Mouse (Mus musculus) liver, embryonic 11.5 days (tissue): ENCODE results near the gene Aoc3. TPM values are rescaled to one million over a fixed set of nuclear protein-coding genes. Genes with fewer than 3 reads are reported as not detected.

Experiments
- ATAC-seq: fragments of 200-750 bp; cut with Nextera tagmentation; replicated peaks from 2 replicates; pipeline ENCODE4 v1.8.0; 2017; ENCODE audit warnings: moderate number of reproducible peaks, mild to moderate bottlenecking, moderate TSS enrichment, moderate library complexity; ENCODE audit not compliant: low FRiP score
- DNase-seq: peaks from one replicate; pipeline ENCODE4 v3.0.0-alpha.2; 2017; ENCODE audit warnings: low spot score
- H3K27ac ChIP-seq: fragments of 300-500 bp; sonication (generic); 2 replicates; pipeline ENCODE4 v1.5.1; 2014; ENCODE audit warnings: mild to moderate bottlenecking, low read depth, low read length, control low read depth
- H3K27me3 ChIP-seq: fragments of 300-500 bp; sonication (generic); replicated peaks from 2 replicates; pipeline ENCODE4 v1.6.1; 2014; ENCODE audit warnings: low read length, mixed read lengths; ENCODE audit not compliant: control insufficient read depth, insufficient read depth
- H3K36me3 ChIP-seq: fragments of 300-500 bp; sonication (generic); 2 replicates; pipeline ENCODE4 v1.6.1; 2014; ENCODE audit warnings: mild to moderate bottlenecking, low read length, moderate library complexity, mixed read lengths; ENCODE audit not compliant: control insufficient read depth, insufficient read depth
- H3K4me1 ChIP-seq: fragments of 300-500 bp; sonication (generic); replicated peaks from 2 replicates; pipeline ENCODE4 v1.6.1; 2014; ENCODE audit warnings: low read length, mixed read lengths; ENCODE audit not compliant: control insufficient read depth, insufficient read depth
- H3K4me2 ChIP-seq: fragments of 300-500 bp; sonication (generic); 2 replicates; pipeline ENCODE4 v1.6.1; 2014; ENCODE audit warnings: mild to moderate bottlenecking, control low read depth, moderate library complexity
- H3K4me3 ChIP-seq: fragments of 300-500 bp; sonication (generic); 2 replicates; pipeline ENCODE4 v1.5.1; 2014; ENCODE audit warnings: low read depth, low read length, control low read depth
- H3K9ac ChIP-seq: fragments of 300-500 bp; sonication (generic); 2 replicates; pipeline ENCODE4 v1.6.1; 2014; ENCODE audit warnings: low read depth, low read length, control low read depth
- H3K9me3 ChIP-seq: fragments of 300-500 bp; sonication (generic); 2 replicates; pipeline ENCODE4 v1.6.1; 2016; ENCODE audit warnings: low read length, inconsistent platforms, mixed read lengths; ENCODE audit not compliant: control insufficient read depth
- WGBS: fragments of 180-500 bp; shearing (Covaris S2); extraction: QIAGEN DNeasy Blood & Tissue Kit; methylation state at CpG from one replicate; pipeline ENCODE4 v1.1.7; 2014; 5-methylcytosine and 5-hydroxymethylcytosine counted together
- polyA plus RNA-seq: library from polyadenylated mRNA; unstranded; fragments of >200 nt; fragmentation: Nextera tagmentation; extraction: Ambion mirVana; gene quantifications from 2 replicates; pipeline ENCODE4 v1.2.1, GENCODE M21; 2014

Aoc3 gene
- polyA plus RNA-seq, 1 experiment from 2014 or later, result not detected

DNA sequence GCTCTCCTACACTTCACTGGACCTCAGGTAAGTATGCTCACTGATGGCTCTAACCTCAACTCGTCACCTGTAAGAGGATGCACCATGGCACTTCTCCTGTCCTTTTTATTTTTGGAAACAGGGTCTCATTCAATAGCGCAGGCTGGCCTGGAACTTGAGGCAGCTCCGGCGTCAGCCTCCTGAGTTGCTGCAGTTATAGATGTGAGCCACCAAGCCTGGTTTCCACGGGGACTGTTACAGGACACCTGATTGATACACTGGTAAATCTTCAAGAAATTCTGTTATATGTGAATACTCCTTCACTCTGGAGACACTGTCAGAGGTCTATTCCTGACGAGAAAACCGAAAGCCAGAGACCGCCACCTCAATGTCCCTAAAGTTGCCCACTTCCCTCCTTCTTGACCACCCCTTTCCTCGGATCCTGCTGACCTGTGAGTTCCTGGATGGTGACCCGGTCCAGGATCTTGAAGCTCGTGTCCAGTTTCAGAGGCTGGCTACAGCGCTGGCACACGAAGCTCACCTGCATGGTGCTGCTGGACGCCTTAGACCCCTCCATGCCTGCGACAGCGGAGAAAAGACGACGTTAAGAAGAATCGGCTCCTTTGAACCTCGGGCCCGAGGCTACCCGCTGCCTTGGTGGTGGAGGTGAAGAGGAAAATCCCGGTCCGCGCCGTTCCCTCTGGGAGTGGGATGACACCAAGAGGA, 29.0 kb upstream of the Aoc3 start:
- Histone ChIP-seq H3K4me3 (peak overlapping the region; percentile 86), H3K4me1 (peaks cover 11% of the 10 kb centered on the region), H3K27ac (peak overlapping the region; percentile 39; the same call in 1 of the 2 replicates), H3K36me3 (peaks cover 8% of the 10 kb centered on the region; the same call in 1 of the 2 replicates), H3K4me2 (peak overlapping the region; percentile 91), H3K9ac (peak overlapping the region; percentile 85), H3K27me3 (no peaks in the 10 kb centered on the region), H3K9me3 (no peaks in the 10 kb centered on the region)
- ATAC-seq, result peak; percentile 39
- 10% methylated on average over 26 of the region's 26 CpGs for WGBS
- DNase-seq, result no peak

DNA sequence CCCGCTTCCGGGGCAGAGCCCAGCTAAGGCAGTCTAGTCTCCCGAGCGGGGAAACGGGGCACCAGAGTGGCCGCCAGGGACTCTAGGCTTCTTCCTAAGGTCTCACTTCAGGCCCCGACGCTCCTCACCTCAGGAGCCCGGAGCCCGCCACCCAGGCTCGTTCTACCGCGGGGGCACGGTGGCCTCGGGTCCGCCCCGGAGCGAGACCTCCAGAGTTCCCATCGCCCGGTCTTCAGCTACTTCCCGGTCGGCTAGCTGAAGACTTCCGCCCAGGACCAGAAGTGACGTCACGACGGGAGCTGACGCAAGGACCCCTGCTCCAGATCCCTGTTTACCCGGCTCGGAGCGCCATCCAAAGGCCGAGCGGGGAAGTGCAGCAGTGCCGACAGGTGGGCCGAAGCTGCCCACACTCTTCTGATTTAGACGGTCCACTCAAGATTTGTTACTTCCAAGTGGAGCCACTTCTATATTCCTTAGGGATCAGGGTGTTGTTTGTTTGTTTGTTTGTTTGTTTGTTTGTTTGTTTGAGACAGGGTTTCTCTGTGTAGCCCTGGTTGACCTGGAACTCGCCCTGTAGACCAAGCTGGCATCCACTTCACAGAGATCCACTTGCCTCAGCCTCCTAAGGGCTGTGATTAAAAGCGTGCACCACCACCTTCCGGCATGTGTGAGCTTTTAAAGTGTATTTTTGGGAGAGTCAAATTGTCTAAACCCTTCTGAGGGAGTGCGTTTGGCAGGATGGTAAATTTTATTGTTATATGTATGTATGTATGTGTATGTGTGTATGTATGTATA, 28.2 kb upstream of the Aoc3 start, which contains the start of gene Becn1:
Becn1 (minus strand) TSS at position 283 of the 795 bp plus-strand sequence.
- Histone ChIP-seq H3K27me3 (no peaks in the 10 kb centered on the region), H3K9ac (peak within 1 kb of the TSS; percentile 85), H3K4me3 (peak within 1 kb of the TSS; percentile 86), H3K4me1 (peaks cover 11% of the 10 kb centered on the region), H3K9me3 (no peaks in the 10 kb centered on the region), H3K27ac (peak within 1 kb of the TSS; percentile 39; the same call in 1 of the 2 replicates), H3K36me3 (peaks cover 8% of the 10 kb centered on the region; the same call in 1 of the 2 replicates), H3K4me2 (peak within 1 kb of the TSS; percentile 91)
- 7% methylated on average over 38 of the region's 39 CpGs for WGBS
- peak; percentile 93 for ATAC-seq
- peak; percentile 96 for DNase-seq

DNA sequence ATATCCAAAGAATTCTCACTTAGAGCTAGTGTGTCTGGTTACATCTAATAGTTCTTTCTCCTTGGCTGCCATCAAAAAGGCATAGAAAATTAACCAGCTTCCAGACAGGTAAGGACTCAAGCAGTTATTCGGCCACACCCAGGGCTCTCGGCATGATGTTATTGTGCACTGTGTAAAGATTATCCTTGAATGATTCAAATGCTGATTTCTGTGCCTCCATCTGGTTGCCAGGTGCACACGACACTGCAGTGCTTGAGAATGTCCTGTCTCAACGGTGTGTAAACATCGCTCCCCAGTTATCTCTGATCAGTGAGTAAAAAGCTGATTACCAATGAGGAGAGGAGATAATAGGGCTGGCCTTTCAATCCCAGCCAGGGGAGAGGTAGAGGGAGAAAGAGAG, 22.7 kb upstream of the Aoc3 start:
- no peak for ATAC-seq
- Histone ChIP-seq H3K9ac (no peak overlapping the region), H3K4me3 (no peak overlapping the region)

DNA sequence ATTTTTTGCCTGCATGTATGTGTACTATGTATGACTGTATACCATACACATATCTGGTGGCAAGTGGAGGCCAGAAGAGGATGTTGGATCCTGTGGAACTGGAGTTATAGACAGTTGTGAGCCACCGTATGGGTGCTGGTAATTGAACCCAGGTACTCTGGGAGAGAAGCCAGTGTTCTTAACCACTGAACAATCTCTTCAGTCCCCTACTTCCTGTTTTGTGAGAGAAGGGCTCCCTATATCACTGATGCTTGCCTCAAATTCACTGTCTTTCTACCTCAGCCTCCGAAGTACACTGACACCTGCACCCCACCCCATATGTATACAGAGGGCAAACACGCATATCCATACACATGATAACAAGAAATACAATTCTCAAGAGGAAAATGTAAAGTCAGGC, 19.3 kb upstream of the Aoc3 start:
- H3K27ac ChIP-seq, result no peak overlapping the region
- WGBS, result 77% methylated on average over 3 of the region's 3 CpGs
- no peak for ATAC-seq

More for the DNA sequence above, 22.7 kb upstream of the Aoc3 start:
- no peak overlapping the region for H3K27ac ChIP-seq
- H3K36me3 ChIP-seq, result no peaks in the 10 kb centered on the region
- no peak for DNase-seq
- no peaks in the 10 kb centered on the region for H3K9me3 ChIP-seq
- H3K27me3 ChIP-seq, result no peaks in the 10 kb centered on the region
- no peak overlapping the region for H3K4me2 ChIP-seq
- 32% methylated on average over 5 of the region's 5 CpGs for WGBS
- no peaks in the 10 kb centered on the region for H3K4me1 ChIP-seq

DNA sequence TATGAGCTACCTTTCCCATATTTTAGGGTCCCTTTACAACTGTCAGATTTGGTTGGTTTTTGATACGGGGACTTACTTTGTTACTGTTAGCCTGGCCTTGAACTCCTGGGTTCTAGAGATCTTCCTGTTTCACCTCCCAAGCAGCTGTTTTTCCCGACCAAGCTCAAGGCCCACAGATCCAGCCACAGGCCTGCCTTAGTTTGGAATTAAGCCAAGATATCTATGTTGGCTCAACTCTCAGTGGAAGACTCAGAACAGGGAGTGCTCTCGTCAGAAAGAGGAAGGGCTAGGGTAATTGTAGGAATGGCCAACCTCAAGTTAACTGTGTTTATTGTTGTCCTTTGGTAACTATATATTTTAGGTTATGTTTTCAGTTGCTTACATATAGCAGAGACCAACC, 18.3 kb upstream of the Aoc3 start:
- Histone ChIP-seq H3K27me3 (no peaks in the 10 kb centered on the region), H3K4me1 (peaks cover 4% of the 10 kb centered on the region; the same call in 1 of the 2 replicates), H3K4me3 (no peak overlapping the region), H3K9me3 (no peaks in the 10 kb centered on the region), H3K4me2 (no peak overlapping the region), H3K27ac (no peak overlapping the region), H3K36me3 (no peaks in the 10 kb centered on the region), H3K9ac (no peak overlapping the region)
- 62% methylated on average over 3 of the region's 3 CpGs for WGBS
- DNase-seq, result no peak
- ATAC-seq, result no peak

More for the DNA sequence above, 19.3 kb upstream of the Aoc3 start:
- no peaks in the 10 kb centered on the region for H3K36me3 ChIP-seq
- H3K9me3 ChIP-seq, result no peaks in the 10 kb centered on the region
- H3K27me3 ChIP-seq, result no peaks in the 10 kb centered on the region
- H3K9ac ChIP-seq, result no peak overlapping the region
- H3K4me1 ChIP-seq, result no peaks in the 10 kb centered on the region
- H3K4me3 ChIP-seq, result no peak overlapping the region
- H3K4me2 ChIP-seq, result no peak overlapping the region
- no peak for DNase-seq

GRCm38 (mm10) chr11:101314567-101314966, 15.8 kb upstream of the Aoc3 start:
- H3K9ac ChIP-seq, result no peak overlapping the region
- peak overlapping the region; percentile 99 for H3K27ac ChIP-seq
- H3K4me1 ChIP-seq, result peaks cover 13% of the 10 kb centered on the region; the same call in 1 of the 2 replicates

GRCm38 (mm10) chr11:101315082-101315650, 15.2 kb upstream of the Aoc3 start:
- peak overlapping the region; percentile 99 for H3K27ac ChIP-seq
- H3K36me3 ChIP-seq, result peaks cover 16% of the 10 kb centered on the region
- H3K9me3 ChIP-seq, result no peaks in the 10 kb centered on the region
- H3K4me3 ChIP-seq, result peak overlapping the region; percentile 98
- peak overlapping the region; percentile 92 for H3K9ac ChIP-seq
- whole genome bisulfite sequencing, result 68% methylated on average over 8 of the region's 8 CpGs
- H3K4me2 ChIP-seq, result peak overlapping the region; percentile 90
- DNase-seq, result no peak
- no peak for ATAC-seq
- peaks cover 13% of the 10 kb centered on the region; the same call in 1 of the 2 replicates for H3K4me1 ChIP-seq
- H3K27me3 ChIP-seq, result no peaks in the 10 kb centered on the region

More at GRCm38 (mm10) chr11:101314567-101314966, 15.8 kb upstream of the Aoc3 start:
- DNase-seq (no peak), ATAC-seq (no peak)
- H3K4me2 ChIP-seq, result no peak overlapping the region
- peaks cover 10% of the 10 kb centered on the region for H3K36me3 ChIP-seq
- H3K27me3 ChIP-seq, result no peaks in the 10 kb centered on the region
- WGBS, result 95% methylated on average over 1 of the region's 1 CpGs
- no peak overlapping the region for H3K4me3 ChIP-seq
- H3K9me3 ChIP-seq, result no peaks in the 10 kb centered on the region

GRCm38 (mm10) chr11:101315665-101316500, 14.5 kb upstream of the Aoc3 start, which contains the start of gene Psme3:
Gene Psme3 (plus strand): TSS chr11:101316213.
- H3K4me2 ChIP-seq, result peak within 1 kb of the TSS; percentile 90
- ATAC-seq, result peak; percentile 92
- H3K27me3 ChIP-seq, result no peaks in the 10 kb centered on the region
- peaks cover 23% of the 10 kb centered on the region for H3K36me3 ChIP-seq
- H3K4me3 ChIP-seq, result peak within 1 kb of the TSS; percentile 98
- WGBS, result under 1% methylated on average over 62 of the region's 62 CpGs
- H3K9me3 ChIP-seq, result no peaks in the 10 kb centered on the region
- peak within 1 kb of the TSS; percentile 99 for H3K27ac ChIP-seq
- peak; percentile 95 for DNase-seq
- peak within 1 kb of the TSS; percentile 92 for H3K9ac ChIP-seq
- H3K4me1 ChIP-seq, result peaks cover 13% of the 10 kb centered on the region; the same call in 1 of the 2 replicates
